Mouse (Mus musculus) layer of hippocampus, adult 9-11 months (tissue): ENCODE measurements at regions not wholly inside any gene's neighbourhood (a gene's known extent, or its start where the extent isn't known, plus 50 kb on each side); places are given as distances from the start of the nearest gene placed in this dataset.

Experiments used
- DNase-seq: peaks from one replicate; pipeline ENCODE4 v3.0.0; 2022

- no peak for DNase-seq
Observed at GRCm38 (mm10) chr7:67428388-67428787, 55.7 kb upstream of the Mef2a start.

- DNase-seq, result no peak
Observed at GRCm38 (mm10) chr7:67426076-67426475, 53.4 kb upstream of the Mef2a start.

GRCm38 (mm10) chr7:67425581-67425980 is 52.9 kb upstream of the Mef2a start:
- DNase-seq, result no peak

GRCm38 (mm10) chr7:67424810-67425485 is 52.3 kb upstream of the Mef2a start:
- DNase-seq, result no peak
